Mouse (Mus musculus) liver, embryonic 11.5 days (tissue): ENCODE data around the gene Gm5127. TPM values are rescaled to one million over a fixed set of nuclear protein-coding genes. Genes with fewer than 3 reads are reported as not detected.

Experiments used
- ATAC-seq: fragments of 200-750 bp; cut with Nextera tagmentation; replicated peaks from 2 replicates; pipeline ENCODE4 v1.8.0; 2017; ENCODE audit warnings: moderate number of reproducible peaks, mild to moderate bottlenecking, moderate TSS enrichment, moderate library complexity; ENCODE audit not compliant: low FRiP score
- DNase-seq: peaks from one replicate; pipeline ENCODE4 v3.0.0-alpha.2; 2017; ENCODE audit warnings: low spot score
- H3K27ac ChIP-seq: fragments of 300-500 bp; sonication (generic); 2 replicates; pipeline ENCODE4 v1.5.1; 2014; ENCODE audit warnings: mild to moderate bottlenecking, low read depth, low read length, control low read depth
- H3K27me3 ChIP-seq: fragments of 300-500 bp; sonication (generic); replicated peaks from 2 replicates; pipeline ENCODE4 v1.6.1; 2014; ENCODE audit warnings: low read length, mixed read lengths; ENCODE audit not compliant: control insufficient read depth, insufficient read depth
- H3K36me3 ChIP-seq: fragments of 300-500 bp; sonication (generic); 2 replicates; pipeline ENCODE4 v1.6.1; 2014; ENCODE audit warnings: mild to moderate bottlenecking, low read length, moderate library complexity, mixed read lengths; ENCODE audit not compliant: control insufficient read depth, insufficient read depth
- H3K4me1 ChIP-seq: fragments of 300-500 bp; sonication (generic); replicated peaks from 2 replicates; pipeline ENCODE4 v1.6.1; 2014; ENCODE audit warnings: low read length, mixed read lengths; ENCODE audit not compliant: control insufficient read depth, insufficient read depth
- H3K4me2 ChIP-seq: fragments of 300-500 bp; sonication (generic); 2 replicates; pipeline ENCODE4 v1.6.1; 2014; ENCODE audit warnings: mild to moderate bottlenecking, control low read depth, moderate library complexity
- H3K4me3 ChIP-seq: fragments of 300-500 bp; sonication (generic); 2 replicates; pipeline ENCODE4 v1.5.1; 2014; ENCODE audit warnings: low read depth, low read length, control low read depth
- H3K9ac ChIP-seq: fragments of 300-500 bp; sonication (generic); 2 replicates; pipeline ENCODE4 v1.6.1; 2014; ENCODE audit warnings: low read depth, low read length, control low read depth
- H3K9me3 ChIP-seq: fragments of 300-500 bp; sonication (generic); 2 replicates; pipeline ENCODE4 v1.6.1; 2016; ENCODE audit warnings: low read length, inconsistent platforms, mixed read lengths; ENCODE audit not compliant: control insufficient read depth
- WGBS: fragments of 180-500 bp; shearing (Covaris S2); extraction: QIAGEN DNeasy Blood & Tissue Kit; methylation state at CpG from one replicate; pipeline ENCODE4 v1.1.7; 2014; 5-methylcytosine and 5-hydroxymethylcytosine counted together
- polyA plus RNA-seq: library from polyadenylated mRNA; unstranded; fragments of >200 nt; fragmentation: Nextera tagmentation; extraction: Ambion mirVana; gene quantifications from 2 replicates; pipeline ENCODE4 v1.2.1, GENCODE M21; 2014

The Gm5127 gene
- not detected in 2 replicates for polyA plus RNA-seq

GRCm38 (mm10) chrX:106582886-106583285 is at the start of gene Gm5127:
TSS of gene Gm5127 (plus strand) at chrX:106583186.
- DNase-seq (no peak), ATAC-seq (no peak)
- H3K4me1 ChIP-seq = no peaks in the 10 kb centered on the region
- no peak within 1 kb of the TSS for H3K4me3 ChIP-seq
- no peaks in the 10 kb centered on the region for H3K36me3 ChIP-seq
- H3K9ac ChIP-seq = no peak within 1 kb of the TSS
- WGBS = 48% methylated on average over 3 of the region's 3 CpGs
- H3K27me3 ChIP-seq = no peaks in the 10 kb centered on the region
- no peak within 1 kb of the TSS for H3K4me2 ChIP-seq
- H3K27ac ChIP-seq = no peak within 1 kb of the TSS
- H3K9me3 ChIP-seq = no peaks in the 10 kb centered on the region

GRCm38 (mm10) chrX:106536359-106536758 is 46.6 kb upstream of the Gm5127 start:
- H3K9me3 ChIP-seq = no peaks in the 10 kb centered on the region
- no peak for ATAC-seq
- H3K4me1 ChIP-seq = no peaks in the 10 kb centered on the region
- no peaks in the 10 kb centered on the region for H3K27me3 ChIP-seq
- H3K27ac ChIP-seq = no peak overlapping the region
- no peak for DNase-seq
- H3K9ac ChIP-seq = no peak overlapping the region
- no peak overlapping the region for H3K4me3 ChIP-seq
- no peak overlapping the region for H3K4me2 ChIP-seq
- WGBS = 30% methylated on average over 3 of the region's 3 CpGs
- H3K36me3 ChIP-seq = no peaks in the 10 kb centered on the region

GRCm38 (mm10) chrX:106555457-106555856 is 27.5 kb upstream of the Gm5127 start:
- H3K9me3 ChIP-seq = no peaks in the 10 kb centered on the region
- no peaks in the 10 kb centered on the region for H3K4me1 ChIP-seq
- no peak overlapping the region for H3K27ac ChIP-seq
- H3K4me2 ChIP-seq = no peak overlapping the region
- DNase-seq = no peak
- 59% methylated on average over 2 of the region's 2 CpGs for WGBS
- no peaks in the 10 kb centered on the region for H3K27me3 ChIP-seq
- H3K4me3 ChIP-seq = no peak overlapping the region
- H3K36me3 ChIP-seq = no peaks in the 10 kb centered on the region
- no peak for ATAC-seq
- no peak overlapping the region for H3K9ac ChIP-seq

GRCm38 (mm10) chrX:106578966-106579365 is 4.0 kb upstream of the Gm5127 start:
- no peak overlapping the region for H3K4me2 ChIP-seq
- H3K9me3 ChIP-seq = no peaks in the 10 kb centered on the region
- H3K9ac ChIP-seq = no peak overlapping the region
- H3K27me3 ChIP-seq = no peaks in the 10 kb centered on the region
- no peaks in the 10 kb centered on the region for H3K36me3 ChIP-seq
- ATAC-seq (no peak), DNase-seq (no peak)
- WGBS = 60% methylated on average over 3 of the region's 3 CpGs
- no peak overlapping the region for H3K4me3 ChIP-seq
- H3K4me1 ChIP-seq = no peaks in the 10 kb centered on the region
- H3K27ac ChIP-seq = no peak overlapping the region

GRCm38 (mm10) chrX:106580410-106580809 is 2.6 kb upstream of the Gm5127 start:
- ATAC-seq = no peak

GRCm38 (mm10) chrX:106582197-106582596 is 789 bp upstream of the Gm5127 start:
- no peaks in the 10 kb centered on the region for H3K9me3 ChIP-seq
- no peaks in the 10 kb centered on the region for H3K27me3 ChIP-seq
- no peak for DNase-seq
- no peaks in the 10 kb centered on the region for H3K36me3 ChIP-seq
- H3K4me3 ChIP-seq = no peak overlapping the region
- H3K9ac ChIP-seq = no peak overlapping the region
- H3K4me2 ChIP-seq = no peak overlapping the region
- no peak for ATAC-seq
- 53% methylated on average over 2 of the region's 2 CpGs for WGBS
- H3K27ac ChIP-seq = no peak overlapping the region
- no peaks in the 10 kb centered on the region for H3K4me1 ChIP-seq

More at GRCm38 (mm10) chrX:106580410-106580809, 2.6 kb upstream of the Gm5127 start:
- no peaks in the 10 kb centered on the region for H3K4me1 ChIP-seq
- no peak overlapping the region for H3K9ac ChIP-seq
- no peak overlapping the region for H3K4me3 ChIP-seq
- DNase-seq = no peak
- H3K9me3 ChIP-seq = no peaks in the 10 kb centered on the region
- no peak overlapping the region for H3K4me2 ChIP-seq
- H3K36me3 ChIP-seq = no peaks in the 10 kb centered on the region
- H3K27ac ChIP-seq = no peak overlapping the region
- H3K27me3 ChIP-seq = no peaks in the 10 kb centered on the region

GRCm38 (mm10) chrX:106593914-106594313 is 10.9 kb downstream of the Gm5127 start:
- no peak overlapping the region for H3K9ac ChIP-seq
- H3K27me3 ChIP-seq = no peaks in the 10 kb centered on the region
- no peaks in the 10 kb centered on the region for H3K36me3 ChIP-seq
- H3K4me3 ChIP-seq = no peak overlapping the region
- no peak overlapping the region for H3K4me2 ChIP-seq
- H3K4me1 ChIP-seq = no peaks in the 10 kb centered on the region
- H3K9me3 ChIP-seq = no peaks in the 10 kb centered on the region
- ATAC-seq (no peak), DNase-seq (no peak)
- H3K27ac ChIP-seq = no peak overlapping the region

- no peak for DNase-seq
- Histone ChIP-seq H3K4me3 (no peak overlapping the region), H3K9me3 (no peaks in the 10 kb centered on the region), H3K27me3 (no peaks in the 10 kb centered on the region), H3K9ac (no peak overlapping the region), H3K27ac (no peak overlapping the region), H3K4me1 (no peaks in the 10 kb centered on the region), H3K4me2 (no peak overlapping the region), H3K36me3 (no peaks in the 10 kb centered on the region)
- ATAC-seq = no peak
- WGBS = 88% methylated on average over 1 of the region's 1 CpGs
Observed at GRCm38 (mm10) chrX:106595904-106596303, 12.9 kb downstream of the Gm5127 start.

- no peak for DNase-seq
- no peak overlapping the region; the same call in 1 of the 2 replicates for H3K4me3 ChIP-seq
Observed at GRCm38 (mm10) chrX:106602574-106603258, 19.7 kb downstream of the Gm5127 start.

More at GRCm38 (mm10) chrX:106602574-106603258, 19.7 kb downstream of the Gm5127 start:
- peak overlapping the region; percentile 29 for H3K4me2 ChIP-seq
- H3K36me3 ChIP-seq = no peaks in the 10 kb centered on the region
- H3K9me3 ChIP-seq = no peaks in the 10 kb centered on the region
- H3K27me3 ChIP-seq = no peaks in the 10 kb centered on the region
- H3K27ac ChIP-seq = no peak overlapping the region
- H3K9ac ChIP-seq = no peak overlapping the region
- no peak for ATAC-seq
- 18% methylated on average over 9 of the region's 9 CpGs for WGBS
- no peaks in the 10 kb centered on the region for H3K4me1 ChIP-seq
